Mouse (Mus musculus): ENCODE data around the gene Rbp7.
A peak's percentile ranks its signal among the peaks of the same experiment; 100 is the strongest.
"Not testable (repeated sequence)": the region's sequence is repeated elsewhere in the genome, so short reads cannot be mapped to it uniquely, and the experiment has no call there.

Gene Rbp7

DNA sequence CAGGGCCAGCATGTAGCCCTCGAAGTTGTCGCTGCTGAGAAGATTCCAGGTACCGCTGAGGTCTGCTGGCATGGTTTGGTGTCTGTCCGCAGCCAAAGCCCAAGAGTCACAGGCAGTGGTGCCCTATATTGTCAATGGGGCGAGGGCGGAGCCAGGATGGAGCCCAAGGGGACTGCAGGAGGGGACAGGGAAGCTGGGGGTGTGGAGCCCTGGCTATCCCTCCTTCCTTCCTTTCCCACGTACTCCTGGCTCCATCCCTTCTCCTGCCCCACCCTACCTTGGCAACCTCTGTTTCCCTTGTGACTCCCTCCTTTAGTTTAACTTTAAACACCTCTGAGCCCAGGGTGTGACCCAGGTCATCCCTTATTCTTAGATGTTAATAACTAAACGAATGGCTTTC is at the start of gene Rbp7:
Gene Rbp7 (minus strand): TSS at position 100 of the 400 bp plus-strand sequence.
- DNase-seq (ENCODE audit: low spot score in 2 of 2) = no peak

DNA sequence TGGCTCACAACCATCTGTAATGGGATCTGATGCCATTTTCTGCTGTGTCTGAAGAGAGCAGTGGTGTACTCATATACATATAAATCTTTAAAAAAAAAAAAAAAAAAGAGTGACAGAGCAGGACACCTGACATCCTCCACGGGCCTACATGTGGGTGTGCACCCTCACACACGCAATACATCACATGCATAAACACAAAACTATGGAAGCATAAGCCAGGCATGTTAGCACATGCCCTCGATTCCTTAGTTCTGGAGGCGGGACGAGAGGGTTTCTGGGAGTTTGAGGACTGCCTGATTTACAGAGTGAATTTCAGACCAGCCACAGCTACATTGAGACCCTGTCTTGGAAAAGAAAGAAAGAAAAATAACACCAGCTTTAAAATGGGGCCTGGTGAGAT is 49.6 kb upstream of the Rbp7 start:
- no peak for DNase-seq (ENCODE audit: low spot score in 2 of 2)

DNA sequence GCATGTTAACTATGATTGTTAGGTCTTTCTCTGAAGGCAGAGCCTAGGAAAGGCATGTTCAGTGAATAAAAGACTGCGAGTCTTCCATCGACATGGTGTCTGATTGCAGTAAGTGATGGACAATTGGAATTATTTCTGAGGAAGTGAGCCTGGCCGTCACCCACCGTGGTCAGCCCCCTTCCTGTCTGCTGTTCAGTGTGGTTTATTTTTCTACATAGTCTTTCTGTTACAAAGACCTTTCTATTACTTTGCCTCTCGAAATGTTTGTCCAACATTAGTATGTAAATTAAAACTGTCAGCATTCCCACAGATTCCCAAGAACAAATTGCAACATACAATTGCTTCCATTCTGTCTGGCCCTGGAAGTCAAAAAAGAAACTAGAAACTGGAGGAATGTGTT is 45.0 kb upstream of the Rbp7 start:
- DNase-seq (ENCODE audit: low spot score in 2 of 2) = no peak

DNA sequence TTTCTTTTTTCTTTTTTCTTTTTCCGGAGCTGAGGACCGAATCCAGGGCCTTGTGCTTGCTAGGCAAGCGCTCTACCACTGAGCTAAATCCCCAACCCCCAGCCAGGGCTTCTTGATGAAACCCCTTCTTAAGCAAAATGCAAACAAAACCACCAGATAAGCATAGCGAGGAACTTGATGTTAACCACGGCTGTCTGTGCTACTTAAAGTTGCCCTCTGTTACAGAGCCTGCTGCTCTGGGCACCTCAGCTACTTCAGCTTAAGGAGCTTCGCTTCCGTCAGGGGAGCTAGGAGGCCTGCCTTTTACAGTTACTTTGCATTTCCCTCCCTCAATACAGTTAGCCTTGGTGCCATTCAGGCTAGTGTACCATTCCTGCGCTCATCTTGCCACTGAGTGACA is 44.1 kb upstream of the Rbp7 start:
- DNase-seq (ENCODE audit: low spot score in 2 of 2) = no peak

DNA sequence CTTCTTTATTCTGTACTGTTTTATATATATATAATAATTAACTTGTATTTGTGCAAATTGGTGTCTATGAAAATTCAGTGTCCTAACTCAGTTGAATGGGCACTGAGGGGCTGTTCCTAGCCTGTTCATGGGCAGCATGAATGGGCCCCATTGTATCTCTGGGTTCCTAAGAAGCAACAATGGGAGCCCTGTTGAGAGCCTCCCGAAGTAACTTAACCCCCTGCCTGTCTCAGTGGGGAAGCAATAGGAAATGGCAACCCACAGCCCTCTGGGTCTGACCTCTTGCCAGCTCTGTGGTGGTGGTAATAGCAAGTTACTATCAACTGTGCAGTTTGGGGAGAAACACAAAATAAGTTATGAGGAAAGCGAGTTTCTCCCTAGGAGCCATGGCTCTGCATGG is 41.8 kb upstream of the Rbp7 start:
- no peak for DNase-seq (ENCODE audit: low spot score in 2 of 2)

DNA sequence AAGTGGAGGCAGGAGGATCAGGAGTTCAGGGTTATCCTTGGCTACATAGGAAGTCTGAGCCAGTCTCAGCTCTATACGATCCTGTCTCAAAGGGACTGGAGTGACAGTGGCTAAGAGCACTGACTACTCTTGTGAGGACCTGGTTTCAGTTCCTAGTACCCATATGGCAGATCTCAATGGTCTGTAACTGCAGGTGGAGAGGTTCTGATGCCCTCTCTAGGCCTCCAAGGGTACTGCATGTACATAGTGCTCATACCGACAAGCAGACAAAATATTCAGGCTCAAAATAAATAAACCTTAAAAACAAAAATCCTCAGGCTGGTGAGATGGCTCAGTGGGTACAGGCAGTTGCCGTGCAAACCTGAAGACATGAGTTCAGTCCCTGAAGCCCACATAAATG is 36.4 kb upstream of the Rbp7 start:
- DNase-seq (ENCODE audit: low spot score in 2 of 2) = no peak

DNA sequence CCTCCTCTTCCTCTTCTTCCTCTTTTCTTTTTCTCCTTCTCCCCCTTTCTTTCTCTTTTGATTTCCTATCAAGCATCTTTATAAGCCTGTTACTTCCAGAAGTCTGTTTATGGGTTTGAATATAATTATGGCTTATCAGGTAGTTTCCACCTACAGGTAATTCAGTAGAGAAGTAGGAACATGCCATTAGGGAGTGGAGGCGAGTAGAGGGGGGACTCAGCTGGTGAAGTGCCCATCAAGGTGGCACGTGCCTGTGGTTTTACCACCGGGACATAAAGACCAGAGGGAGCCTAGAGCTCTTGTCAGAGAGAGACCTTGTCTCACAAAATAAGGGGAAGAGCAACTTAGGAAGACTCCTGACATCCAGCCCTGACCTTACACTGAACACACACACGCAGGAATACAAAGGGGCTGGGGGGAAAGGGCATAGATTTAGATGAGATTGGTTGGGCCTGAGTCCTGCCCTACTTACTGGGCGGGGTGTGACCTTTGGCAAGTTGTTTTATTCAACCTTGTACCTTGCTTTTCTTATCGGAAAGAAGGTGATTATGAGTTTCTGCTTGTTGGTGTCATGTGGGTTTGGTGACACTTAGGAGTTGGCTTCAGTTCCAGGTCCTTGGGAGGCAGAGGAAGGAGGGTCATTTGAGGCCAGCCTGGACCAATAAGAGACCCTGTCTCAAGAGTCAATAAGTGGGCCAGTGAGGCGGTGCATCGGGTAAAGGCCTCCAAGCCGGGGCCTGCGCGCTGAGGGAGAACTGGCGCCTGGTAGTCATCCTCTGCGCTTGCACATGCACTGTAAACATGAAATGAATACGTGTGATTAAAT is 34.9 kb upstream of the Rbp7 start:
- no peak for DNase-seq (ENCODE audit: low spot score in 2 of 2)

DNA sequence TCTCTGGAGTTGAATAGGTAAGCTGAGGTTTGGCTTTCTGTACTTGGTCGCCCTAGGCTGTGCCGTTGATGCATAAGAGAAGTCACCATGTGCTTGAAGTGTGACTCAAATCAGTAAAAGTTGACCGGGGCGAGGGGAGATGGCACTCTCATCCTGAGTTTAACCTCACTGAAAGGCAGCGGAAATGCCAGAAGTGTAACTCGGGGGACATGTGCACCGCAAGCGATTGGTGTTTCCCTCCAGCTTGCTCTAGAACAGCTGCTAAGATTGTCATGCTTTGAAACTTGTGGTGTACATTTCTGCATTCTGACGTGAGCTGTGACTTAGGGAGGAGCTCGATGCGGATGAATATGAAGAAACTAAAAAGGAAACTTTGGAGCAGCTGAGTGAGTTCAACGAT is 33.0 kb upstream of the Rbp7 start:
- no peak for DNase-seq (ENCODE audit: low spot score in 2 of 2)

DNA sequence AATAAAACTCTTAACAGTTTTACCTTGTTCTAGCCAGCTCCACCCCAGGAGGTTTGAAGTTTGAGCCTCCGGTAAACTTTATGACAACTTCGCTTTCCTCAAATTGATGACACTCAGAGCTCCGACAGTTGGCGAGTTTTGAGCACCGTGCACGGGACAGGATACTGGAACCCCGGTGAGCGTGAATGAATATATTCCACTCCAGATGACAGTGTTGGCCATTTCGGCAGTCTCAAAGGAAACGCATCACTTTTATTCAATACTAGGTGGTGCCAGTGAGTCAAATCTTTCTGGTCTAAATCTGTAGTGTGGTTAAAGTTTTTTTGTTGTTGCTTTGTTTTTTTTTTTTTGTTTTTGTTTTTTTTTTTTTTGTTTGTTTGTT is 31.0 kb upstream of the Rbp7 start:
- DNase-seq (ENCODE audit: low spot score in 2 of 2) = no peak

DNA sequence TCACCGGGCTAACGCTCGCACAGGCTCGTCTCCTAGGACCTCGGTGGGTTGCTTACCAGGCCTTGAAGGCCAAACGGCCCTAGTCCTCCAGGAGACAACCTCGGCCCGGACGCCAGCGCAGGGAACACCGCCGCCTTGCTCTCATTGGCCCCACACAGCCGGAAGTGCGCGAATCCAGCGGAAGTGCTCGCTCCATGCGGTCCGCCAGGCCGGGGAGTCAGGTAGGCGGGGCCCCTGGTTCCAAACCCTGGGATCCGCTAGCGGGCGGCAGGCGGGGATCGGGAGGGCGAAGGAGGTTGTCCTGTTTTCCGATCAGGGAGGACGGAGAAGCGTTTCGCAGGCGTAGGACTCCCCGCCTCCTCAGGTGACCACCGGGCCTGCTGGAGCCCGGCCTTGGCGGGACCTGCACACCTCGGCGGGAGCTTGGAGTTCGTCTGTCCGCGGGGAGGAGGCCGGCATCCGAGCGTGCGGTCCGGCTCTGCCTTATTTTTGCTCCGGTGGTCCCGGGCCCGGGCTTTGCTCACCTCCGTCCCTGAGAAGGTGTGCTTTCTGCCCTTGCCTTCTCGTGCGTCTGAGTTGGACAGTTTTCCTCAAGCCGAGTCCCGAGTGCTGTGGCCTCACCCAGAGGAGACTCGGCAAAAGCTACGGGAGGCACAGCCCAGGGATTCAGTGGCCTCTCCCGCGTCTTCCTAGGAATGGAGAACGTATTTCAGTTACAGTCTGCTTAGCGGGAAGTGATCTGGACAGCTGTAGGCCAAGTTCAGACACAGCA is 30.5 kb upstream of the Rbp7 start, which contains the start of the genes Nmnat1 and Lzic:
Gene Nmnat1 (minus strand): TSS at position 150 of the 772 bp plus-strand sequence.
Gene Lzic (plus strand): TSS at position 177 of the 772 bp plus-strand sequence.
- peak; percentile 71 to 84 for DNase-seq (ENCODE audit: low spot score in 2 of 2)

DNA sequence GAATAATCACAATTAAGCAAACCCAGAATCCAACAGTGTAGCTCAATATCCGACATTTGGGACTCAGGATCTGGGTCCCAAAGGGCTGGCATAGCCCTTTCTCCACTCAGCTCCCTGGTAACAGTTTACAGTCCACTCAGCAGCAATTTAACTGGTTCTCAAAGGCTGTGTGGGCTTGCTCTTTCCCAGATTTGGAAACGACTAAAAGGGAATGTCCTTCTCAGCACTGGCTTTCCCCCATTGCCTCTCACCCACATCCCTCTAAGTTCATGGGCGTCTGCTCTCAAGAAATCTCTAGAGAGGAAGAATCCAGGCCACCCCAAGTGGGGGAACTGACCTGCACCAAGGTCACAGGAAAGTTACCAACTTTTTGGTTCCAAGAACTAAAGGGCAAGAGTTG is 29.8 kb upstream of the Rbp7 start:
- no peak for DNase-seq (ENCODE audit: low spot score in 2 of 2)

DNA sequence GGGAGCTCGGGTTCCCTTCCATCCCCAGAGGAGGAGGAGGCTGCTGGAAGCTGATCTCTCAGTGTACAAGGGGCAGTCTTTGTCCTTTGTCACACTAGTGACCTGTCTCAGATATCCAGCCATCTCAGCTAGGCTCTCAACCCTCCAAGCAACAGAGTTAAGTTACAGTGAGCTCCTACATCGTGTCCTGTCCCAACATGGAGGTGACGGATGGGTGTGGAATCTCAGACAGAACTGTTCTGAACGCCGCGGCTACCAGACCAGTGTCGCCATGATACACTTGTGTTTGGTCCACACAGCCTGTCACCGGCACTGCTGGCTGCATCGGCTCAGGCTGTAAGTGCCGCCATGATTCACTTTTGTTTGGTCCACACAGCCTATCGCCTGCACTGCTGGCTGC is 22.3 kb upstream of the Rbp7 start, which contains the start of gene Tmem274:
Gene Tmem274 (plus strand): TSS at position 301 of the 400 bp plus-strand sequence.
- no peak for DNase-seq (ENCODE audit: low spot score in 2 of 2)

DNA sequence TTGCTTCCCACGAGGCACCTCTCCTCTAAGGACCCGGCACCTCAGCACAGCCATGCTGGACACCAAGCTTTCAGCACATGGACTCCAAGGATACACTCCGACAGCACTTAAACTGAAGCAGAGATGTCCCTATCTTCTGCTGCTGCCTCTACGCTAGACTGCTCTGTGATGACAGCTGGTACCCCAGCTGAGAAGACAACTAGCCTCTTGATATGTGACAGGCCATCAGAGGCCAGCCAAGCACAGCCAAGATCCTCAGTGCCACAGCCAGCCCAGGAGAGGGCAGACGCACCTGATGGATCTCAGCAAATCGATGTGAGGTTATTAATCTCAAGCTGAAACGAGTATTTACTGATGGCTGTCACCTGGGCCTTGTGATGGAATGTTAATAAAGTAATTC is 20.3 kb upstream of the Rbp7 start:
- no peak for DNase-seq (ENCODE audit: low spot score in 2 of 2)

DNA sequence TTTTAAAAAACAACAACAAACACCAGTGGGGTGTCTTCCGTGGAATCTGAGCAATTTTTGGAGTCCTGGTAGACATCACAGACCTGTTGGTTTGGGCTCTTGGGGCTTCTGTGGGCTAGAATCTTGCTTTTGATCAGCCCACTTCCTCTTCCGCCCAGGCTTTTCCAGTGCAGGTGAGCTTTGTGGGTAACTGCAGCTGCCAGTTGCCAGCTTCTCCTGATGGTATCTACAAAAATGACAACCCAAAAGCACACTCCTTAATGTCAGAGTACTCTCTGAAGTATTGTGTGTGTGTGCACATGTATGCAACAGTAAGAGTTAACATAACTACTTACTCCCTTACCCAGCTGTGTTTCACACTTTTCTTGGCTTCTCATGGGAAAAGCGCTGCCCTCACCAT is 14.8 kb upstream of the Rbp7 start:
- no peak for DNase-seq (ENCODE audit: low spot score in 2 of 2)

DNA sequence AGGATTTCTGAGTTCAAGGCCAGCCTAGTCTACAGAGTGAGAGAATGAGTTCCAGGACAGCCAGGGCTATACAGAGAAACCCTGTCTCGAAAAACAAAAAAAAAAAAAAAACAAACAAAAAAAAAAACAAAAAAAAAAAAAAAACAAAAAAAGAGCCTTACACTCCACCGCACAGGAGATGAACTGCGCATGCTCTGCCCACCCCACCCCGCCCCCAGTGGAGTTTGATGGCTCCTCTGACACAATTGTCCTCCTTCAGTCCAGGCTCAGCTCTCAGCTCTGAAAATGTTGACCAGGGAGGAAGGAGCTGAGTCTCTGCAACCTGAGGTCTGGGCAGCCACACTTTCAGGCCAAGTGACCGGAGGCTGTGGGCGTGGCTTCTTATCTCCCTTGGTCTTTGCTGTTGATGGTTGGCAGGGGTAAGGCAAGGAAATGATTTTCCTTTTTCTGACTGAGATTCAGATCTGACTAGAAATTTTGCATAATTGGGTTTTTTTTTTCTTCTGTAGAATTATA is 8.7 kb upstream of the Rbp7 start:
- no peak for DNase-seq (ENCODE audit: low spot score in 2 of 2)

DNA sequence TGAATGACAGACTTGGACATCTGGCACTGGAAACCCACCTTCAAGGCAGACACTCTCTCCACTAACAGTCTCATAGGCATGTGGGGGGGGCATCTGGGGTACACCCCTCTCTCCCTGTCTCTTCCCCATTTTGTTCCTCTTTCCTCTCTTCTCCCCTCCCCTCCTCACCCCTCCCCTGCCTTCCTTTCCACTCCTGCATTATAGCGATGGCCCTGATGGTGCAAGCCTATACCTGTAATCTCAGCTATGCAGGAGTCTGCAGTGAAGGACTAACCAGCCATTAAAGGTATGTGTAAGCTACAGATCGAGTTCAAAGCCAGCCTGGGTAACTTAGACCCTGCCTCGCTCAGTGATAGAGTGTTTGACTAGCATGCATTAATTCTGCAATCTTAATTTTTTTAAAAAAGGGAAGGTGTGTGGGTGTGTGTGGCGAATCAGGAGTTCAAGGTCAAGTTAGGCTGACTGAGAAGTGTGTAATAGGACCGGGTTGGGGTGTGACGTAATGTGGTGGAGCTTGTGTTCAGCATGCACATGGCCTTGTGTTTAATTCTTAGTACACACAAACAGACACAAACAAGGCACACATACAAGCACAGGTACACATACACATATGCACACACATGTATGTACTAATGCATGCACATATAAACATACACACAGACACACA is 7.7 kb upstream of the Rbp7 start:
- DNase-seq (ENCODE audit: low spot score in 2 of 2) = no peak

DNA sequence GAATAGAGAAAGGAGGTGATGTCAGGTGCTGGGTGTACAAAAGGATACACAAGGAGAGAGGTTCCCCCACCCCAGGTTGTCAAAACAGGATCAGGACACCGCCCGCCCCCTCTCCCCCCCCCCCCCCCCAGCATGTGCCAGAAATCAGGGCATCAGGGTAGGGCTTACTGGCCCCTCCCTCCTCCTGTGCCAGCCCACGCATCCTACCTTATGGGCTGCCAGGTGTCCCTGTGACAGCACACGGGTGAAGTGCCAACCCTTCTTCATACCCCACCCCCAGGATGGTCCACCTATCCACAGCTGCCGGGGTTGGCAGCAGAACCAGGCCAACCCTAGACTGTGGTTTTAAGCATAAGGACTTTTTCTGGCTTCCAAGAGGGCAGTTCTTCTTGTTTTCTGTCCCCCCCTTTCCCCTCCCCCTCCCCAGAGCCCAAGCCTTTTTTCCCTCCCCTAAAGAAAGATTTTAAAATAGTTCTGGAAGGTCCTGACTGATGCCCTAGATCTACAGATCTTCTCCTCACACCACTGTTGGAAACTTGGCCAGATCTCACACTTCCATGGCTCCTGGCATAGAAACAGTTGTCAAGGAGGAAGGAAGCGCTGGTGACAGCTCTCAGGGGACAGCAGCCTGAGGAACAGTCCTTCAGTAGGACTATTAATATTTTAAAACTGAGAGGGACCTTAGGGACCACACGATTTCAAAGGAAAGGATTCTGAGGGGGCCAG is 7.0 kb upstream of the Rbp7 start:
- no peak for DNase-seq (ENCODE audit: low spot score in 2 of 2)

DNA sequence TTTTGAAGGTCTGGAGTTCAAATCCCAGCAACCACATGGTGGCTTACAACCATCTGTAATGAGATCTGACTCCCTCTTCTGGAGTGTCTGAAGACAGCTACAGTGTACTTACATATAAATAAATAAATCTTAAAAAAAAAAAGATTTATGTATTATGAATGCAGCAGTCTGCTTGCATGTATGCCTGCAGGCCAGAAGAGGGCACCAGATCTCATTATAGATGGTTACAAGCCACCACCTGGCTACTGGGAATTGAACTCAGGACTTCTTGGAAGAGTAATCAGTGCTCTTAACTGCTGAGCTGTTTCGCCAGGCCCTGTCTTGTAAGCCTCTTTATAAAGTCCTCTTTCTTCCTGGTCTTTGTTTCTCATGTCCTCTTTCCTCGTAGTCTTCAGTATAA is 5.7 kb upstream of the Rbp7 start:
- DNase-seq (ENCODE audit: low spot score in 2 of 2) = not testable (repeated sequence)

DNA sequence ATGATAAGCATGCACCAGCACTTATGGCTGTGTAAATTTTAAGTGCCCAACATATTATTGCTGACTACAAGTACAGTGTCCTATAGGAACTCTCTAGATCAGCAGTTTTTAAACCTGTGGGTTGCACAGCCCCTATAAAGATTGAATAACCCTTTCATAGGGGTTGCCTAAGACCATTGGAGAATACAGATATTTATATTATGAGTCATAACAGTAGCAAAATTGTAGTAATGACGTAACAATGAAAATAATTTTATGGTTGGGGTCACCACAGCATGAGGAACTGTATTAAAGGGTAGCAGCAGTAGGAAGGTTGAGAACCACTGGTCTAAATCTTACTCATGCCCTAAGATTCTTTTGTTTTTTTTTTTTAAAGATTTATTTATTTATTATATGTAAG is 4.6 kb upstream of the Rbp7 start:
- no peak for DNase-seq (ENCODE audit: low spot score in 2 of 2)

DNA sequence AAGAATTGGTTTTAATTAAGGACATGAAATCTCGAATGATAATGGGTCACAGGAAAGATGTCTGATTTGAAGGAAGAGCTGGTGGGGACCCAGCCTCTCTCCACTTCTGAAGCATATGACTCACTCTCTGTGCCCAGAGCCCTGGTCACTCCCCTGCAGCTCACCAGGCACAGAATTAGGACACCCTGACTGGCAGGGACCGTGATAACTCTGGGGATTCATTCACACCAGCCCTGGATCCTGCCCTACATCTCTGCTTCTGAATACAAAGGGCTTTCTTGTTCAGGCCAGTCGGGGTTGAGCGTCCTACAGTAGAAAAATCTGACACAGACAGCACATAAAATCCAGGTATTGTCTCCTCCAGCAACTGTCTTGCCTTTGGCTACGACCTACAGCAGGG is 3.7 kb upstream of the Rbp7 start:
- DNase-seq (ENCODE audit: low spot score in 2 of 2) = no peak

DNA sequence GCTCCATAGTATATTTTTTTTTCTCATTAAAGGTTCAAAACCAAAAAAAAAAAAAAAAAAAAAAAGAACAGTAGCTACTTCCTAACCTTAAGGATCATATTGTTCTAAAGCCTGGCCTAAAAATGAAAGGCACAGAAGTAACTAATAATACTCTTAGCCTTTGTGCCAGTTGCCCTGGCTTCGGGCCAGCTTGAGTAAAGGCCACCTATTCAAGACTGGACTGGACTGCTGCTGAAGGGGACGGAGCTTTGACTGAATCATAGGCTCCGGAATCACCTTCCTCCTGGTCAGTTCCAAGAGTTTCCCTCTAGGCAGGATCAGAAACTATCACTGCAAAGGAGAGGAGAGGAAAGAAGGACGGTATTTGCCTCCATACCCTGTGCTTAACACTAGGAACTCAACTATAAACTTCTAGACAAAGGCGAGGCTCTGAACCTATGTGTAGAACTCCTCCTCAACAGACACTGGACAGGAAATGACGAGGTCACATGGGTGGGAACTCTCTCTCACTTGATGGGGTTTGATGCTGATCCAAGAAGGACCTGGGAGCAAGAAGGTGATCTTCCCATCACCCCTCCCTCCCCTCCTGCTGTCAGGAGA is 3.2 kb upstream of the Rbp7 start:
- DNase-seq (ENCODE audit: low spot score in 2 of 2) = no peak

Measured in spleen, postnatal 14 days (tissue).